Mouse (Mus musculus) heart, adult 2 months (tissue): ENCODE results near the gene Cdx4.

Experiments
- CTCF ChIP-seq: fragments of 200-600 bp; IDR thresholded peaks from 2 replicates; pipeline ENCODE4 v1.8.1; 2022; ENCODE audit warnings: antibody characterized with exemption, mild to moderate bottlenecking, moderate library complexity
- EP300 ChIP-seq: fragments of 200-500 bp; IDR thresholded peaks from 2 replicates; pipeline ENCODE4 v1.6.1; 2011; ENCODE audit warnings: low read depth, low read length, control low read depth; ENCODE audit not compliant: insufficient read depth
- POLR2A ChIP-seq: fragments of 200-500 bp; IDR thresholded peaks from 2 replicates; pipeline ENCODE4 v1.6.1; 2011; ENCODE audit warnings: mild to moderate bottlenecking, low read depth, low read length, control low read depth; ENCODE audit not compliant: insufficient read depth

- TF ChIP-seq CTCF (no peak), EP300 (no peak), POLR2A (no peak)
Measured at GRCm38 (mm10) chrX:103308262-103308661, 12.9 kb upstream of the Cdx4 start.
